Mouse (Mus musculus) ovary, adult 18-20 months (tissue): ENCODE data around the gene Dusp23.

ENCODE experiments used
- DNase-seq: peaks from one replicate; pipeline ENCODE4 v3.0.0; 2022; ENCODE audit warnings: low spot score, mixed read lengths

Dusp23 gene

DNA sequence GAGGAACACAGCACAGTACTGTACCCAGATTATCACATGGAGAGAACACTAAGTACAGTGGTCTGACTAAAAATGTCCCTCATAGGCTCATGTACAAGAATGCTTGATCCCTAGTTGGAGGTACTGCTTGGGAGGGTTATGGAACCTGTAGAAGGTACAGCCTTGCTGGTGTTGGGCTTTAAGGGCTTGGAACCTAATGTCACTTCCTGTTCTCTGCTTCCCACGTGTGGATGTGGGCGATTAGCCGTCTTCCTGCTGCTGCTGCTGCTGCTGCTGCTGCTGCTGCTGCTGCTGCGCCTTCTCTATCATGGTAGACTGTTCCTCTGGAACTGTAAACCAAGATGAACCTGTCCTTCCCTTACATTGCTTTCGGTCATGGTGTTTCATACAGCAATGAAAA, 9.2 kb downstream of the Dusp23 start:
- no peak for DNase-seq

DNA sequence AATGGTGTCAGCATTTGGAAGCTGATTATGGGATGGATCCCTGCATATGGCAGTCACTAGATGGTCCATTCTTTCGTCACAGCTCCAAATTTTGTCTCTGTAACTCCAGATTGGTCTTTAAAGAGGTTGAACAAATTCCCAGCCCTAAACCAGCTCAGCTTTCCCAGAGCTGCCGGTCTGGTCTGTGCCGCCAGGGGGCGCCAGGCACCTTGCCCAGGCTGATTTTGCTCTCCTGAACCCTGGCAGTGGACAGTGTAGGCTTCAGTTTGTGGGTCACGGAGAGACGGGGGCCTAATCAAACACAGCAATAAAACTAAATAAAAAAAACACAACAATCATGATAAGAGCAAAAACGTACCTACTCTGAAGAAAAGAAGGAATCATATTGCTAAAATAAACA, 13.5 kb downstream of the Dusp23 start:
- DNase-seq = peak; percentile 22

GRCm38 (mm10) chr1:172618141-172618540, 14.6 kb downstream of the Dusp23 start:
- DNase-seq = no peak

DNA sequence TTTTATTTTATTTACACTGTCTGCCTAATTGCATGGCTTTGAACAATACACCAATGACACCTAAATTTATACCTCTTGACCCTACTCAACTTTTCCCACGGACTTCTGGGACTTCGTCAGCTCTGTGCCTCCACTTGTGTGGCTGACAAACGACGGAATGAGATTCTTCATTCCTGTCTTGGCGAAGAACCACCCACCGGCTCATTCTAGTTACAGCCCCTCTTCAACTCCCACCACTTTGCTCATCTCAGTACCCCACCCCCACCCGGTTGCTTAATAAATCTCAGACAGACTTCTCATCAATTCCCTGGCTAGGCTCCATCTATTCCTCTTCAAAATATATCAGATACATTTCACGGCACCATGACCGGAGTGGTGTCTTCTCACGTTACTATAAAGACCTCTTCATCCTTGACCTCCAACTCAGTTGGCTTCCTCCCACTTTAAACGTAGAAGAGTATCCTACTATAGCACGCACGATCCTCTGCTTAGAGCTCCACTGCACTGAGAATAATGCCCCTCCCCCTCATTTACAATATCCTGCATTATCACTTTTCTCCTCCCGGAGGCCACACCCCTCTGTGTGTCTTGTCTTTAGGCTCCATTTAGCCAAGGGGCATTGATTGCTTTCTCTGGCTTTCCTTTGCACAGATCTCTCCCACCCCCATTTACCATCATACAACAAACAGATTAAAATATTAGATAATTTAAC, 15.2 kb downstream of the Dusp23 start:
- DNase-seq = no peak

DNA sequence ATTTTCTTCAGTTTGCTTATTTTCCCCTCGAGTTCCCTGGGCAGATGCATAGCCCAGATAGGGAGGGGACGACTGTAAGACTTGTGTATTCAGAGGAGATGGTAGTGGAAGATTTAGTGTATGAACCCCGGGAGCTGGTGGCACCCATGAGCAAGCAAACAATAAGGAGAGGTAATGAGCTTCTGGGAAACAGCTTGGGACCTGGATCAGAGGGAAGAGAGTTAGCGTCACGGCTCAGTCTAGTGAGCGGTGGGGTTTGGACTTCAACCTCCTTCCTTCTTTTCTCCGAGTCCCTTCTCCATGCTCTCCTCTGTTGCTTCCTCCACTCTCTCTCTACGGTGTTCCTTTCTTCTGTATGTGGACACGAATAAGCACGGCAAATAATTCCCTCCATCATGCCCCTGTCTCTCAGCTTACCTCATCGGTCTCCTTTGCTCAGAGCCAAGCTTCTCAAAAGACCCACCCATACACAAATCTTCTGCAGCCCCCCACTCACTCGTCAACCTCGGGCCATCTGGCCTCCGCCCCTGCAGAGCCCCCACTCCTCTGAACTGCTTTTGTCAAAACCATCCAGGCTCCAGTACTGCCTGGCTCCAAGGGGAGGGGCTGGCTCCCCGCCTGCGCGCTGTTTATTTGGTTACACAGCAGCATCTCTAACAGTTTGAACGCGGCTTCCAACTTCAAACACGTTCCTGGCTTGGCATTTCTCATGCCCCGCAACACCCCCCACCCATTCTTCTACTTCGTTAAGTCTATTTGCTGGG, 16.0 kb downstream of the Dusp23 start:
- DNase-seq = no peak

GRCm38 (mm10) chr1:172615412-172615811, 17.4 kb downstream of the Dusp23 start:
- DNase-seq = no peak

GRCm38 (mm10) chr1:172614654-172615053, 18.1 kb downstream of the Dusp23 start:
- no peak for DNase-seq

GRCm38 (mm10) chr1:172612745-172613144, 20.0 kb downstream of the Dusp23 start:
- DNase-seq = no peak

- DNase-seq = no peak
Observed at GRCm38 (mm10) chr1:172611304-172611703, 21.5 kb downstream of the Dusp23 start.

DNA sequence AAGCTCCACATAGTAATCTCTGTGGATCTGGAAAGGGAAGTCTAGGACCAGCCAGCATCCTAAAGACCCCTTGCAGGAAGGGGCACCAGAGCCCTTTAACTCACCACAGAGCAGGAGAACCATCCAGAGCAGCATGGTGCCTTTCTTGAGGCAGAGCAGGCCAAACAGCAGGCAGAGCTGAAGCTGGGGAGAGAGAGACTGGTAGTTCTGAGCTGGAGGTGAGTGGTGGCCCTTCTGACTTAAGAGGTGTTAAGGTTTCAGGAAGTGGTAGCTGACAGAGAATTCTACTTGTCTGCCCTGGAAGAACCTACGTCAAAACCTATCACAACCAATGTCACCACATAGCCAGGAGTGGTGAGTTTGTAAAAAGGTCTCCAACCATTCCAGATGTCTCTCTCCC, 30.4 kb downstream of the Dusp23 start, which contains the start of gene Fcrl6:
Gene Fcrl6, minus strand, starts transcription at position 226 of the 400 bp plus-strand sequence.
- DNase-seq = no peak

GRCm38 (mm10) chr1:172594495-172594894, 38.3 kb downstream of the Dusp23 start:
- DNase-seq = no peak

- no peak for DNase-seq
Observed at GRCm38 (mm10) chr1:172593956-172594355, 38.8 kb downstream of the Dusp23 start.

GRCm38 (mm10) chr1:172593321-172593720, 39.4 kb downstream of the Dusp23 start:
- no peak for DNase-seq

DNA sequence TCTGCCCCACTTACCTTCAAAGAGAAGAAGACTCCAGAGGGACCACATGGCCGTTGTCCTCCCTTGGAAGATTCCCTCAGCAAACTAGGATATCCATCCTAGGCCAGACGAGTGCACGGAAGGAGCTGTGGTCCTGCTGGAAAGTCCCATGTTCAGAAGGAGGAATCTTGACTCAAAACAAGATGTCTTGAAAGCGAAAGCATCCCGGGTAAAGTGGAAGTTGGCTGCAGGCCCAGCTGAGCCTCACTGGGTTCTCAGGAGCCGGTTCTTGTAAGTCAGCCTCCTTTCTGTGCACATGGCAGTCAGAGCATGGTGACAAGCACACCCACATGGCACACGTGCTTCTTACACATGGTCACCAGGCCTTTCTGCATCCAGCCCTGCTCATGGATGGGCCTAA, 42.4 kb downstream of the Dusp23 start, which contains the start of gene Slamf8:
Gene Slamf8, minus strand, starts transcription at position 184 of the 400 bp plus-strand sequence.
- DNase-seq = no peak

- no peak for DNase-seq
Observed at GRCm38 (mm10) chr1:172585612-172586567, 46.9 kb downstream of the Dusp23 start.

DNA sequence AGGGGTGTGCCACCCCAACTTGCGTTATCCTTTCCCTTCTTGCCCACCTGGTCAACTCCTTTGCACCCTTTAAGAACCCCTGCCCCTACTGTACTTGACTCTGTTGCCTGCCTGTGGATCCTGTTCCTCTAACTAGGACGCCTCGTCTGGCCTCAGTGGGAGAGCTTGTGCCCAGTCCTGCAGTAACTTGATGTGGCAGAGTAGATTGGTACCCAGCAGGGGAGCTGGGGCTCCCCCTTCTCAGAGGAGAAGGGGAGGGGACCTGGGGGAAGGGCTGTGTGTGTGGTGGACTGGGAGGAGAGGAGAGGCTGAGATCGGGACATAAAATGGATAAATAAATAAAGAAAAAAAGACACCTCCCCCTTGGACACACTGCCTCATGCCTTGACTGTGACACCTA, 47.7 kb downstream of the Dusp23 start:
- no peak for DNase-seq

- no peak for DNase-seq
Observed at GRCm38 (mm10) chr1:172584271-172584670, 48.5 kb downstream of the Dusp23 start.

- DNase-seq = no peak
Observed at GRCm38 (mm10) chr1:172582436-172582835, 50.3 kb downstream of the Dusp23 start.
